23 mouse cellular contexts compared by ENCODE assay signal in the genomic region with DNA sequence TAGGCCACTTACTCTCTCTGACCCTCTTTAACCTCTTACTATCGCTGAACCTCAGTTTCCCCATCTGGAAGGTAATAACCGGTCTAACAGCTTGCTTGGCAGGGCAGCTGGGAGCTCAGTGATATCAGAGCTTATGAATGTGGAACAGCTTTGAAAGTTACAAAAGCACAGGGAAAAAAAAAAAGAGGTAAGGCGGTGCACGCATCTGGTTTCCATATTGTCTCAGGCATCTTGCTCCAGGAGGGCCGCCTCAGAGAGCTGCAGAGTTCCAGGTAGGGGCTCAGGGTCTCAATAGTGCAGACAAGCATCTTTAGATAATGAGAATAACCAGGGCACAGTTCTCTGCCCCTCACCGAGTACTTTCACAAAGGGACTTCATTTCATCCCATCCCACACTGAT.
A peak's percentile ranks its signal among the peaks of the same experiment; 100 is the strongest.
DNase-seq lines count a peak whose midpoint lies in the region; ATAC-seq and TF ChIP-seq lines count a peak whose summit lies in the region.
"Had no signal": no experiment of that assay in that cellular context is flagged by ENCODE, and none has a peak within 500 bp of the region (broad histone marks: within the 10 kb centered on the region; RNA-seq: fewer than 3 reads in every experiment).

No protein-coding gene starts in this region.

- TF ChIP-seq CTCF in midbrain, postnatal 0 days (IDR thresholded peaks at IDR 0.05) = no peak

- no peaks in the 10 kb centered on the region for H3K9me3 ChIP-seq in midbrain, embryonic 11.5 days (ENCODE audit: control insufficient read depth, low read length)
- H3K9me3 ChIP-seq in midbrain, postnatal 0 days (ENCODE audit: low read length) = no peaks in the 10 kb centered on the region
- H3K9me3 ChIP-seq in limb, embryonic 10.5 days (replicated peaks) = no peaks in the 10 kb centered on the region
- H3K9me3 ChIP-seq in limb, embryonic 13.5 days = no peaks in the 10 kb centered on the region
- H3K9me3 ChIP-seq in hindbrain, embryonic 10.5 days = no peaks in the 10 kb centered on the region
- H3K9me3 ChIP-seq: embryonic facial prominence, embryonic 12.5 days; forebrain, embryonic 12.5 days; forebrain, embryonic 15.5 days; hindbrain, embryonic 13.5 days had no signal

- no peak overlapping the region for H3K4me3 ChIP-seq in midbrain, embryonic 11.5 days (ENCODE audit: low read depth, low read length)
- no peak overlapping the region for H3K4me3 ChIP-seq in midbrain, postnatal 0 days (ENCODE audit: low read depth, low read length)
- no peak overlapping the region for H3K4me3 ChIP-seq in limb, embryonic 10.5 days
- no peak overlapping the region for H3K4me3 ChIP-seq in limb, embryonic 13.5 days
- H3K4me3 ChIP-seq in hindbrain, embryonic 10.5 days = no peak overlapping the region
- H3K4me3 ChIP-seq: embryonic facial prominence, embryonic 12.5 days; erythroblast, embryonic 14.5 days; forebrain, embryonic 12.5 days; forebrain, embryonic 15.5 days; hindbrain, embryonic 13.5 days had no signal

- no peaks in the 10 kb centered on the region for H3K36me3 ChIP-seq in midbrain, embryonic 11.5 days (ENCODE audit: control insufficient read depth, insufficient read depth, low read length)
- no peaks in the 10 kb centered on the region for H3K36me3 ChIP-seq in midbrain, postnatal 0 days (ENCODE audit: insufficient read depth, low read length)
- no peaks in the 10 kb centered on the region for H3K36me3 ChIP-seq in limb, embryonic 10.5 days
- no peaks in the 10 kb centered on the region for H3K36me3 ChIP-seq in limb, embryonic 13.5 days
- H3K36me3 ChIP-seq in hindbrain, embryonic 10.5 days = no peaks in the 10 kb centered on the region
- H3K36me3 ChIP-seq: embryonic facial prominence, embryonic 12.5 days; forebrain, embryonic 12.5 days; forebrain, embryonic 15.5 days; hindbrain, embryonic 13.5 days had no signal

- no peak for ATAC-seq in midbrain, embryonic 11.5 days (ENCODE audit: low FRiP score)
- no peak for ATAC-seq in midbrain, postnatal 0 days (ENCODE audit: low FRiP score)
- no peak for ATAC-seq in limb, embryonic 13.5 days (ENCODE audit: low FRiP score, low read depth)
- ATAC-seq: CD4-positive, CD25-positive, alpha-beta regulatory T cell, adult 4 months; forebrain, embryonic 15.5 days; hindbrain, embryonic 16.5 days had no signal

- 83% methylated on average over 6 of the region's 6 CpGs for WGBS in midbrain, embryonic 11.5 days
- 86% methylated on average over 6 of the region's 6 CpGs for WGBS in midbrain, postnatal 0 days
- 58% methylated on average over 6 of the region's 6 CpGs for WGBS in limb, embryonic 10.5 days
- WGBS in limb, embryonic 13.5 days = 30% methylated on average over 6 of the region's 6 CpGs
- 77% methylated on average over 6 of the region's 6 CpGs for WGBS in hindbrain, embryonic 10.5 days

- peaks cover 3% of the 10 kb centered on the region for H3K27me3 ChIP-seq in midbrain, embryonic 11.5 days (ENCODE audit: control insufficient read depth, insufficient read depth, low read length)
- no peaks in the 10 kb centered on the region for H3K27me3 ChIP-seq in midbrain, postnatal 0 days (ENCODE audit: insufficient read depth, low read length)
- 0 out of 2 replicates have a peak, but pooled peaks cover 7% of the 10 kb centered on the region for H3K27me3 ChIP-seq in limb, embryonic 10.5 days (ENCODE audit: low read depth, poor library complexity, severe bottlenecking)
- peaks cover 3% of the 10 kb centered on the region; the same call in 1 of the 2 replicates for H3K27me3 ChIP-seq in limb, embryonic 13.5 days
- peaks cover 34% of the 10 kb centered on the region for H3K27me3 ChIP-seq in hindbrain, embryonic 10.5 days (ENCODE audit: insufficient read depth, poor library complexity, severe bottlenecking)
- H3K27me3 ChIP-seq: forebrain, embryonic 15.5 days had no signal

- H3K4me2 ChIP-seq in midbrain, embryonic 11.5 days = no peak overlapping the region
- no peak overlapping the region for H3K4me2 ChIP-seq in midbrain, postnatal 0 days (ENCODE audit: low read depth, low read length, poor library complexity, severe bottlenecking)
- H3K4me2 ChIP-seq in limb, embryonic 13.5 days (replicated peaks) = no peak overlapping the region
- H3K4me2 ChIP-seq: embryonic facial prominence, embryonic 12.5 days; forebrain, embryonic 12.5 days; forebrain, embryonic 15.5 days; heart, embryonic 11.5 days; hindbrain, embryonic 13.5 days had no signal

- peaks cover 4% of the 10 kb centered on the region; the same call in 1 of the 2 replicates for H3K4me1 ChIP-seq in midbrain, embryonic 11.5 days (ENCODE audit: control insufficient read depth, insufficient read depth, low read length)
- no peaks in the 10 kb centered on the region for H3K4me1 ChIP-seq in midbrain, postnatal 0 days (ENCODE audit: insufficient read depth, low read length)
- H3K4me1 ChIP-seq in limb, embryonic 10.5 days = peaks cover 81% of the 10 kb centered on the region
- peaks cover 86% of the 10 kb centered on the region for H3K4me1 ChIP-seq in limb, embryonic 13.5 days
- peaks cover 29% of the 10 kb centered on the region for H3K4me1 ChIP-seq in hindbrain, embryonic 10.5 days (replicated peaks)
- H3K4me1 ChIP-seq: forebrain, embryonic 15.5 days had no signal

- H3K9ac ChIP-seq in midbrain, embryonic 11.5 days (ENCODE audit: low read length) = no peak overlapping the region
- no peak overlapping the region for H3K9ac ChIP-seq in midbrain, postnatal 0 days (replicated peaks; ENCODE audit: low read length, poor library complexity, severe bottlenecking)
- H3K9ac ChIP-seq in limb, embryonic 13.5 days = no peak overlapping the region
- H3K9ac ChIP-seq: embryonic facial prominence, embryonic 12.5 days; forebrain, embryonic 12.5 days; forebrain, embryonic 15.5 days; hindbrain, embryonic 13.5 days had no signal

- DNase-seq in midbrain, embryonic 11.5 days (ENCODE audit: low spot score, missing footprints) = peak; percentile 53
- DNase-seq in midbrain, postnatal 0 days (ENCODE audit: low spot score) = no peak
- DNase-seq in limb, embryonic 10.5 days (ENCODE audit: low spot score) = no peak
- peak; percentile 28 for DNase-seq in mesoderm, embryonic 11.5 days (ENCODE audit: low read depth, low spot score)
- no peak for DNase-seq in gastrocnemius, postnatal 25 days
- no peak for DNase-seq in right cerebral cortex, adult 18-20 months
- no peak for DNase-seq in hindbrain, embryonic 10.5 days (ENCODE audit: low spot score)
- DNase-seq: adrenal gland, adult 8-10 months; adrenal gland, postnatal 25 days; cerebellum, adult 11-12 months; cerebellum, adult 8-10 months; cerebellum, postnatal 14 days; gastrocnemius, postnatal 10 days; heart, adult 11 months had no signal

- H3K27ac ChIP-seq in midbrain, embryonic 11.5 days (ENCODE audit: low read depth, low read length) = no peak overlapping the region
- H3K27ac ChIP-seq in midbrain, postnatal 0 days (ENCODE audit: low read depth, low read length) = no peak overlapping the region
- H3K27ac ChIP-seq in limb, embryonic 10.5 days = peak overlapping the region; percentile 69
- H3K27ac ChIP-seq in limb, embryonic 13.5 days = peak overlapping the region; percentile 73; the same call in 1 of the 2 replicates
- no peak overlapping the region for H3K27ac ChIP-seq in hindbrain, embryonic 10.5 days
- H3K27ac ChIP-seq: embryonic facial prominence, embryonic 12.5 days; forebrain, embryonic 12.5 days; forebrain, embryonic 15.5 days; hindbrain, embryonic 13.5 days had no signal

Comparison
In these comparisons a context has a peak if more than half of its experiments do, and no peak if none do; other contexts are left out.
1. DNase-seq: peak in midbrain, embryonic 11.5 days (single experiment) and mesoderm, embryonic 11.5 days (single experiment); none in midbrain, postnatal 0 days (single experiment), limb, embryonic 10.5 days (single experiment), gastrocnemius, postnatal 25 days (single experiment), right cerebral cortex, adult 18-20 months (single experiment) and hindbrain, embryonic 10.5 days (single experiment).
2. H3K27ac ChIP-seq: peak in limb, embryonic 10.5 days (single experiment) and limb, embryonic 13.5 days (single experiment); none in midbrain, embryonic 11.5 days (single experiment), midbrain, postnatal 0 days (single experiment) and hindbrain, embryonic 10.5 days (single experiment).